Mouse (Mus musculus): ENCODE results near the gene Pms1. TPM values are rescaled to one million over a fixed set of nuclear protein-coding genes. Genes with fewer than 3 reads are reported as not detected.

Pms1 gene
- total RNA-seq, 2 experiments from 2014 or later = 10.4 to 12.0 TPM

GRCm38 (mm10) chr1:53210136-53210535 lies 86.7 kb downstream of the Pms1 start:
- no peak for DNase-seq (ENCODE audit: extremely low spot score in 1 of 2, low spot score in 2 of 2)
- intact Hi-C loops (cut with DNase I) = no loop called here

GRCm38 (mm10) chr1:53203902-53204301 lies 92.9 kb downstream of the Pms1 start:
- DNase-seq (ENCODE audit: extremely low spot score in 1 of 2, low spot score in 2 of 2) = no peak
- intact Hi-C loops (cut with DNase I) = no loop called here

GRCm38 (mm10) chr1:53201630-53202199 lies 95.1 kb downstream of the Pms1 start:
- intact Hi-C loops (cut with DNase I) = no loop called here
- DNase-seq (ENCODE audit: extremely low spot score in 1 of 2, low spot score in 2 of 2) = no peak

- DNase-seq (ENCODE audit: extremely low spot score in 1 of 2, low spot score in 2 of 2) = no peak
- intact Hi-C loops (cut with DNase I) = no loop called here
Measured at GRCm38 (mm10) chr1:53194536-53194935, 102.3 kb downstream of the Pms1 start.

- intact Hi-C loops (cut with DNase I) = no loop called here
- DNase-seq (ENCODE audit: extremely low spot score in 1 of 2, low spot score in 2 of 2) = no peak
Measured at GRCm38 (mm10) chr1:53191234-53191633, 105.6 kb downstream of the Pms1 start.

- intact Hi-C loops (cut with DNase I) = no loop called here
- no peak for DNase-seq (ENCODE audit: extremely low spot score in 1 of 2, low spot score in 2 of 2)
Measured at GRCm38 (mm10) chr1:53189620-53190019, 107.2 kb downstream of the Pms1 start.

GRCm38 (mm10) chr1:53187536-53187935 lies 109.3 kb downstream of the Pms1 start, which contains the start of gene 1700019A02Rik:
TSS of gene 1700019A02Rik (minus strand) at chr1:53187636.
- no peak for DNase-seq (ENCODE audit: extremely low spot score in 1 of 2, low spot score in 2 of 2)
- intact Hi-C loops (cut with DNase I) = no loop called here

GRCm38 (mm10) chr1:53186301-53186700 lies 110.5 kb downstream of the Pms1 start:
- intact Hi-C loops (cut with DNase I) = no loop called here

GRCm38 (mm10) chr1:53157715-53158114 lies 139.1 kb downstream of the Pms1 start:
- intact Hi-C loops (cut with DNase I) = no loop called here
- no peak for DNase-seq (ENCODE audit: extremely low spot score in 1 of 2, low spot score in 2 of 2)

More at GRCm38 (mm10) chr1:53186301-53186700, 110.5 kb downstream of the Pms1 start:
- no peak for DNase-seq (ENCODE audit: extremely low spot score in 1 of 2, low spot score in 2 of 2)

Other genes with a start within 250 kb of the Pms1 start
- gene Mstn, start 235.4 kb downstream of the Pms1 start, total RNA-seq (2021) = 1 to 10 TPM; 1.7 to 2.0 TPM
- not detected for gene 1700019A02Rik, start 109.4 kb downstream of the Pms1 start, total RNA-seq (2021)
- 1 to 10 TPM; 5.9 to 6.7 TPM for gene Ormdl1, start 77 bp upstream of the Pms1 start, total RNA-seq (2021)
- gene Gm28778, start 93 bp upstream of the Pms1 start, total RNA-seq (2021) = not detected
- gene Osgepl1, start 16.6 kb upstream of the Pms1 start, total RNA-seq (2021) = 10 to 100 TPM; 16.1 to 19.7 TPM
- gene Asdurf, start 55.6 kb upstream of the Pms1 start, total RNA-seq (2021) = 1 to 10 TPM in 1 of 2 experiments, not detected in 1; 8.8 TPM
- gene Gm28551, start 55.6 kb upstream of the Pms1 start, total RNA-seq (2021) = under 1 TPM; 0.19 to 0.30 TPM
- gene Asnsd1, start 55.7 kb upstream of the Pms1 start, total RNA-seq (2021) = 10 to 100 TPM; 30.2 to 33.2 TPM